In the genomic region with DNA sequence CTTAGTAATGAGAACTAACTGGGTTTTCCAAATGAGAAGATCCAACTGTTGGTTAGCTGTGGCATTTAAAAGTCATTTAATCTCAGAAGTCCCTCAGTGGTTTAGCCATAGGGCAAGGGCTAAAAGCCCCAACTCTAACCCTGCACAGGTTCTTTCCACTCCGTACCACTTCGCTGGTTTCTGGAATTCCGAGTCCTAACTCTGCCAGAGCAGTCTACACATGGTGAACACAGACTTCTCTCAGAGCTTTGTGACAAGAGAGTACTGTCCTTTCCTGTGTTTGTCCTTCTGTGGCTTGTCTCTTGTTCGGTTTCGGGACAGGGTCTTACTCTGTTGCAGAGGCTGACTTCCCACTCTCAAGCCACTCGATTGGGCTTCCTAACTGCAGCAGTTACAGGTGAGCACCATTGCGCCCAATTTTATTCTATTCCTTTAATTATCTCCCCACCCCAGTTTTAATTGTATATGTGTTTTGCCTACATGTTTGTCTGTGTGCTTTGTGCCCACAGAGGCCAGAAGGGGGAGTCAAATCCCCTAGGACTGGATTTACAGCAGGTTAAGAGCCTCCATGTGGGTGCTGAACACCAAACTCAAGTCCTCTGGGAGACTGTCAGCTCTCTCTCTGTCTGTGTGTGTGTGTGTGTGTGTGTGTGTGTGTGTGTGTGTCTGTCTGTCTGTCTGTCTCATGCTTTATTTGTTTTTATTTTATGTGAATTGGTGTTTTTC, we compare ENCODE assay signal across 27 mouse cellular contexts. TPM values are rescaled to one million over a fixed set of nuclear protein-coding genes. Genes with fewer than 3 reads are reported as not detected.
DNase-seq lines count a peak whose midpoint lies in the region; ATAC-seq and TF ChIP-seq lines count a peak whose summit lies in the region.
"Had no signal": no experiment of that assay in that cellular context is flagged by ENCODE, and none has a peak within 500 bp of the region (broad histone marks: within the 10 kb centered on the region; RNA-seq: fewer than 3 reads in every experiment).

No protein-coding gene starts in this region.

- WGBS in midbrain, postnatal 0 days, result 77% methylated on average over 7 of the region's 7 CpGs
- 70% methylated on average over 7 of the region's 7 CpGs for WGBS in midbrain, embryonic 13.5 days
- WGBS in small intestine, adult 2 months, result 82% methylated on average over 7 of the region's 7 CpGs

- ATAC-seq in midbrain, postnatal 0 days (ENCODE audit: low FRiP score), result no peak
- no peak for ATAC-seq in midbrain, embryonic 13.5 days

- no peak overlapping the region for H3K4me3 ChIP-seq in gastrocnemius, adult 2 months
- H3K4me3 ChIP-seq in midbrain, postnatal 0 days (ENCODE audit: low read depth, low read length), result no peak overlapping the region
- H3K4me3 ChIP-seq in midbrain, embryonic 13.5 days (replicated peaks), result no peak overlapping the region
- no peak overlapping the region for H3K4me3 ChIP-seq in small intestine, adult 2 months (ENCODE audit: low read depth, low read length)
- H3K4me3 ChIP-seq: embryonic facial prominence, embryonic 15.5 days; forebrain, embryonic 10.5 days; heart, adult 2 months had no signal

- peak overlapping the region; percentile 46; the same call in 1 of the 2 replicates for H3K27ac ChIP-seq in gastrocnemius, adult 2 months
- H3K27ac ChIP-seq in midbrain, postnatal 0 days (ENCODE audit: low read depth, low read length), result no peak overlapping the region
- no peak overlapping the region for H3K27ac ChIP-seq in midbrain, embryonic 13.5 days
- peak overlapping the region; percentile 4; the same call in 1 of the 2 replicates for H3K27ac ChIP-seq in small intestine, adult 2 months (ENCODE audit: insufficient read depth, low read depth, low read length)
- H3K27ac ChIP-seq: embryonic facial prominence, embryonic 15.5 days; forebrain, embryonic 10.5 days; heart, adult 2 months had no signal

- no peak for DNase-seq in gastrocnemius, adult 2 months
- DNase-seq in gastrocnemius, postnatal 10 days, result no peak
- peak; percentile 38 for DNase-seq in kidney, adult 11 months
- no peak for DNase-seq in kidney, postnatal 25 days
- no peak for DNase-seq in midbrain, postnatal 0 days (ENCODE audit: low spot score)
- no peak for DNase-seq in frontal cortex, adult 2 months (ENCODE audit: extremely low spot score in 1 of 2, low spot score in 1 of 2)
- DNase-seq: adrenal gland, postnatal 36 days; cerebellum, adult 11-12 months; cerebellum, postnatal 25 days; embryo, embryonic 11 days; gastrocnemius, postnatal 14 days; heart, adult 2 months; kidney, adult 18-20 months; layer of hippocampus, postnatal 36 days; lung, postnatal 10 days; retina, postnatal 1 day; thymus, postnatal 14 days had no signal

- no peak overlapping the region for H3K4me2 ChIP-seq in midbrain, postnatal 0 days (ENCODE audit: low read depth, low read length, poor library complexity, severe bottlenecking)
- H3K4me2 ChIP-seq in midbrain, embryonic 13.5 days (replicated peaks), result no peak overlapping the region
- H3K4me2 ChIP-seq: embryonic facial prominence, embryonic 15.5 days had no signal

- no peaks in the 10 kb centered on the region for H3K36me3 ChIP-seq in midbrain, postnatal 0 days (ENCODE audit: insufficient read depth, low read length)
- H3K36me3 ChIP-seq in midbrain, embryonic 13.5 days, result no peaks in the 10 kb centered on the region
- no peaks in the 10 kb centered on the region for H3K36me3 ChIP-seq in small intestine, adult 2 months (ENCODE audit: control insufficient read depth, insufficient read depth, low read length)
- H3K36me3 ChIP-seq: embryonic facial prominence, embryonic 15.5 days; forebrain, embryonic 10.5 days had no signal

- peaks cover 8% of the 10 kb centered on the region; the same call in 1 of the 2 replicates for H3K4me1 ChIP-seq in midbrain, postnatal 0 days (ENCODE audit: insufficient read depth, low read length)
- H3K4me1 ChIP-seq in midbrain, embryonic 13.5 days (replicated peaks), result peaks cover 45% of the 10 kb centered on the region
- H3K4me1 ChIP-seq in small intestine, adult 2 months (ENCODE audit: control insufficient read depth, insufficient read depth, insufficient read length, low read length), result peaks cover 11% of the 10 kb centered on the region

- no peaks in the 10 kb centered on the region for H3K9me3 ChIP-seq in midbrain, postnatal 0 days (ENCODE audit: low read length)
- no peaks in the 10 kb centered on the region for H3K9me3 ChIP-seq in midbrain, embryonic 13.5 days
- H3K9me3 ChIP-seq: embryonic facial prominence, embryonic 15.5 days; forebrain, embryonic 10.5 days had no signal

- no peak for TF ChIP-seq CTCF in gastrocnemius, adult 2 months (IDR thresholded peaks at IDR 0.05)
- 0 out of 2 replicates have a peak, but pooled peaks have one; percentile 3 for TF ChIP-seq CTCF in midbrain, postnatal 0 days (IDR thresholded peaks at IDR 0.05)
- no peak for TF ChIP-seq CTCF in small intestine, adult 2 months (IDR thresholded peaks at IDR 0.05; ENCODE audit: extremely low read depth, insufficient read length, insufficient replicate concordance, low read depth, low read length)

- no peak for TF ChIP-seq POLR2A in small intestine, adult 2 months (IDR thresholded peaks at IDR 0.05; ENCODE audit: low read depth, low read length)

- H3K9ac ChIP-seq in midbrain, postnatal 0 days (replicated peaks; ENCODE audit: low read length, poor library complexity, severe bottlenecking), result no peak overlapping the region
- H3K9ac ChIP-seq in midbrain, embryonic 13.5 days (replicated peaks), result no peak overlapping the region
- H3K9ac ChIP-seq: embryonic facial prominence, embryonic 15.5 days had no signal

- intact Hi-C loops in gastrocnemius, adult 2 months (cut with DNase I), result no loop called here

- no peaks in the 10 kb centered on the region for H3K27me3 ChIP-seq in midbrain, postnatal 0 days (ENCODE audit: insufficient read depth, low read length)
- peaks cover 19% of the 10 kb centered on the region for H3K27me3 ChIP-seq in midbrain, embryonic 13.5 days
- H3K27me3 ChIP-seq in small intestine, adult 2 months (ENCODE audit: control insufficient read depth, insufficient read depth, low read length), result no peaks in the 10 kb centered on the region

RNA-seq across cellular contexts. Expression of a gene that starts 4.0 kb away (rescaled TPM):
- 1 to 10 TPM; 1.8 to 2.2 TPM for total RNA-seq in gastrocnemius, adult 2 months (2021)
- total RNA-seq in gastrocnemius, postnatal 10 days (2021), result 10 to 100 TPM; 12.0 to 15.4 TPM
- total RNA-seq in midbrain, postnatal 0 days (2014; rRNA removed), result 211 and 239 TPM in 2 replicates
- polyA plus RNA-seq in midbrain, postnatal 0 days (2015; fragmentation: Nextera tagmentation; extraction: Ambion mirVana), result 150 and 155 TPM in 2 replicates
- 139 and 157 TPM in 2 replicates for polyA plus RNA-seq in midbrain, embryonic 13.5 days (2015; fragmentation: Nextera tagmentation; extraction: Ambion mirVana)
- 19.1 and 40.2 TPM in 2 replicates for polyA plus RNA-seq in small intestine, adult 2 months (2012; rRNA removed)
- polyA plus RNA-seq in frontal cortex, adult 2 months (2012; rRNA removed), result 377 and 417 TPM in 2 replicates
- total RNA-seq: megakaryocyte progenitor cell, adult 5-6 weeks had no signal

RNA-seq across cellular contexts. Expression of a gene that starts 16.8 kb away (rescaled TPM):
- total RNA-seq in gastrocnemius, adult 2 months (2021), result 10 to 100 TPM; 22.8 to 23.1 TPM
- total RNA-seq in gastrocnemius, postnatal 10 days (2021), result 10 to 100 TPM; 39.9 to 45.3 TPM
- total RNA-seq in midbrain, postnatal 0 days (2014; rRNA removed), result 38.0 and 40.3 TPM in 2 replicates
- 5.5 and 7.2 TPM in 2 replicates for polyA plus RNA-seq in midbrain, postnatal 0 days (2015; fragmentation: Nextera tagmentation; extraction: Ambion mirVana)
- 10.6 and 13.0 TPM in 2 replicates for polyA plus RNA-seq in midbrain, embryonic 13.5 days (2015; fragmentation: Nextera tagmentation; extraction: Ambion mirVana)
- polyA plus RNA-seq in small intestine, adult 2 months (2012; rRNA removed), result 55.9 and 89.2 TPM in 2 replicates
- polyA plus RNA-seq in frontal cortex, adult 2 months (2012; rRNA removed), result 40.3 and 45.6 TPM in 2 replicates

RNA-seq across cellular contexts. Expression of a gene that starts 36.0 kb away (rescaled TPM):
- 10 to 100 TPM; 66.3 to 67.4 TPM for total RNA-seq in gastrocnemius, adult 2 months (2021)
- 10 to 100 TPM; 53.6 to 57.6 TPM for total RNA-seq in gastrocnemius, postnatal 10 days (2021)
- total RNA-seq in midbrain, postnatal 0 days (2014; rRNA removed), result 46.7 and 50.5 TPM in 2 replicates
- 14.0 and 20.5 TPM in 2 replicates for polyA plus RNA-seq in midbrain, postnatal 0 days (2015; fragmentation: Nextera tagmentation; extraction: Ambion mirVana)
- polyA plus RNA-seq in midbrain, embryonic 13.5 days (2015; fragmentation: Nextera tagmentation; extraction: Ambion mirVana), result 28.6 and 29.5 TPM in 2 replicates
- 13.6 and 24.3 TPM in 2 replicates for polyA plus RNA-seq in small intestine, adult 2 months (2012; rRNA removed)
- polyA plus RNA-seq in frontal cortex, adult 2 months (2012; rRNA removed), result 56.2 and 63.3 TPM in 2 replicates

RNA-seq across cellular contexts. Expression of a gene that starts 50.6 kb away (rescaled TPM):
- 1 to 10 TPM; 1.2 to 1.5 TPM for total RNA-seq in gastrocnemius, adult 2 months (2021)
- 1 to 10 TPM in 1 of 2 experiments, under 1 TPM in 1; 0.49 to 1.9 TPM for total RNA-seq in gastrocnemius, postnatal 10 days (2021)
- total RNA-seq in midbrain, postnatal 0 days (2014; rRNA removed), result 34.5 and 42.9 TPM in 2 replicates
- polyA plus RNA-seq in midbrain, postnatal 0 days (2015; fragmentation: Nextera tagmentation; extraction: Ambion mirVana), result 20.7 and 24.9 TPM in 2 replicates
- polyA plus RNA-seq in midbrain, embryonic 13.5 days (2015; fragmentation: Nextera tagmentation; extraction: Ambion mirVana), result 10.2 and 12.7 TPM in 2 replicates
- polyA plus RNA-seq in small intestine, adult 2 months (2012; rRNA removed), result 1.6 and 2.2 TPM in 2 replicates
- 25.4 and 25.5 TPM in 2 replicates for polyA plus RNA-seq in frontal cortex, adult 2 months (2012; rRNA removed)

RNA-seq across cellular contexts. Expression of a gene that starts 55.8 kb away (rescaled TPM):
- 1 to 10 TPM in 1 of 2 experiments, not detected in 1; 1.2 TPM for total RNA-seq in gastrocnemius, adult 2 months (2021)
- not detected for total RNA-seq in gastrocnemius, postnatal 10 days (2021)
- 0.82 TPM in 1 of 2 replicates, not detected in the other for total RNA-seq in midbrain, postnatal 0 days (2014; rRNA removed)
- 0.31 TPM in 1 of 2 replicates, not detected in the other for polyA plus RNA-seq in midbrain, postnatal 0 days (2015; fragmentation: Nextera tagmentation; extraction: Ambion mirVana)
- polyA plus RNA-seq in midbrain, embryonic 13.5 days (2015; fragmentation: Nextera tagmentation; extraction: Ambion mirVana), result 0.67 TPM in 1 of 2 replicates, not detected in the other
- 0.46 and 2.7 TPM in 2 replicates for polyA plus RNA-seq in small intestine, adult 2 months (2012; rRNA removed)
- 0.34 TPM in 1 of 2 replicates, not detected in the other for polyA plus RNA-seq in frontal cortex, adult 2 months (2012; rRNA removed)
- total RNA-seq: CH12.LX; layer of hippocampus, postnatal 36 days; left cerebral cortex, postnatal 25 days; megakaryocyte progenitor cell, adult 5-6 weeks had no signal
- polyA plus RNA-seq: heart, adult 2 months; hindbrain, embryonic 11.5 days; liver, embryonic 16.5 days; neural tube, embryonic 11.5 days had no signal

Comparison
In these comparisons a context has a peak if more than half of its experiments do, and no peak if none do; other contexts are left out.
1. H3K27ac ChIP-seq: peak in gastrocnemius, adult 2 months (single experiment) and small intestine, adult 2 months (single experiment); none in midbrain, postnatal 0 days (single experiment) and midbrain, embryonic 13.5 days (single experiment).